Mouse (Mus musculus): Measurements from ENCODE around the gene Lyst. TPM values are rescaled to one million over a fixed set of nuclear protein-coding genes. Genes with fewer than 3 reads are reported as not detected.

Lyst gene
- polyA plus RNA-seq, 1 experiment from 2014 or later, result 4.9 TPM

DNA sequence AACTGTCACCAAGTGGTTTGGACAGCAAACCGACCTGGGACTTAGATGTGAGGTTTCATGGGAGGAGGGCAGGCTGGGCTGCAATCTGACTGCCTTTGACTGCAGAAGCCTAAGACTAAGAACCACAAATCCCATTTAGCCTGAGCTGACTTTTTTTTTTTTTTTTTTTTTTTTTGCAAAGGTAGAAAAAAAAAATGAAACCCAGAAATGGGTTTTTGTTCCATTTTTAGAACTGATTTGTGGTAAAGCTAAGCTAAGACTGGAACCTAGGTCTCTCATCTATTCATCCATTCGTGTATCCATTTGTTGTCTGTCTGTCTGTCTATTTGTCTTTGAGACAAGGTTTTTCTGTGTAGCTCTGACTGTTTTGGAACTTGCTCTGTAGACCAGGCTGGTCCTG lies 31.9 kb upstream of the Lyst start:
- H3K4me3 ChIP-seq, result no peak overlapping the region
- ATAC-seq (ENCODE audit: insufficient number of reproducible peaks, low FRiP score), result no peak

DNA sequence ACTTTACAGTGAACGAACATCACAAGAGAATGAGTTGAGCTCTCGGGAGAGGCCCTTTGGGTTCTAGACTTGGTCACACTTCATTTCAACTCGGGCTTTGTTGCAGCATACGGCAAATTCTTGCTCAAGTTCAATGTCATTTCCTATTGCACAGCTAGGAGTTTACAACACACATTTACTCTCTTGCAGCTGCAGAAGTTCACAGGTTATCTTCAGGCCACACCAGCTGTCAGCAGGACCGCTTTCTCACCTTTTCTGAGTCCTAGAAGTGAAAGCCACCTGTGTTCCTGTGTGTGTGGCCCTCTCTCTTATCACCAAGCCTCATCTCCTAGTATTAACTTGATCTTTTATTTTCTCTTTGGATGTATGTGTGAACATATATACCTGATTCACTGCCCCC lies 31.3 kb upstream of the Lyst start:
- Histone ChIP-seq H3K27me3 (replicated peaks) (no peaks in the 10 kb centered on the region), H3K27ac (ENCODE audit: poor library complexity, severe bottlenecking) (no peak overlapping the region), H3K9me3 (replicated peaks) (no peaks in the 10 kb centered on the region), H3K4me1 (replicated peaks) (0 out of 2 replicates have a peak, but pooled peaks cover 2% of the 10 kb centered on the region), H3K36me3 (no peaks in the 10 kb centered on the region), H3K4me2 (no peak overlapping the region), H3K4me3 (no peak overlapping the region), H3K9ac (no peak overlapping the region)
- no peak for ATAC-seq (ENCODE audit: insufficient number of reproducible peaks, low FRiP score)
- WGBS, result 60% methylated on average over 5 of the region's 5 CpGs

More for the DNA sequence above, 31.9 kb upstream of the Lyst start:
- H3K27me3 ChIP-seq (replicated peaks), result no peaks in the 10 kb centered on the region
- H3K36me3 ChIP-seq, result no peaks in the 10 kb centered on the region
- no peak overlapping the region for H3K27ac ChIP-seq (ENCODE audit: poor library complexity, severe bottlenecking)
- no peak overlapping the region for H3K9ac ChIP-seq
- no peaks in the 10 kb centered on the region for H3K9me3 ChIP-seq (replicated peaks)
- 64% methylated on average over 2 of the region's 2 CpGs for WGBS
- H3K4me1 ChIP-seq (replicated peaks), result 0 out of 2 replicates have a peak, but pooled peaks cover 2% of the 10 kb centered on the region
- H3K4me2 ChIP-seq, result no peak overlapping the region

DNA sequence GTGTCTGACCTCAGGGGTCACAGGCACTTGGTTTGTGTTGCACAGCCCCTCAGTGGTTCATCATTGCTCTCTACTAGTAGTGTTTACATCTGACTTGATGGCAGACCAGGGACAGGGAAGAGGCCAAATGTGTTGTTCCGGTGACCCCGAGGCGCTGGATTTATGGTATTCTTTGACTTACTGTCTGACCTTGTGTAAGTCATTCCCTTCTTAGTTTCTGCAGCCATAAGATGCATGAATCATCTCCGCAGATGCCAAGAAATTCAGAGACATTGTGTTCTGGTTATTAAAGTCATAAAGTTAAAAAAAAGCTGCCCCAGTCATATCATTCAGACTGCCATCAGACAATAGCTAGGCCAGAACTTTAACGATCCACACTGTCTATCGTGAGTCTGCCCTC lies 27.6 kb upstream of the Lyst start:
- WGBS, result 89% methylated on average over 6 of the region's 6 CpGs
- no peak for ATAC-seq (ENCODE audit: insufficient number of reproducible peaks, low FRiP score)
- Histone ChIP-seq H3K9me3 (replicated peaks) (no peaks in the 10 kb centered on the region), H3K9ac (no peak overlapping the region), H3K4me1 (replicated peaks) (0 out of 2 replicates have a peak, but pooled peaks cover 2% of the 10 kb centered on the region), H3K27ac (ENCODE audit: poor library complexity, severe bottlenecking) (no peak overlapping the region), H3K36me3 (no peaks in the 10 kb centered on the region), H3K27me3 (replicated peaks) (no peaks in the 10 kb centered on the region), H3K4me2 (no peak overlapping the region), H3K4me3 (no peak overlapping the region)

DNA sequence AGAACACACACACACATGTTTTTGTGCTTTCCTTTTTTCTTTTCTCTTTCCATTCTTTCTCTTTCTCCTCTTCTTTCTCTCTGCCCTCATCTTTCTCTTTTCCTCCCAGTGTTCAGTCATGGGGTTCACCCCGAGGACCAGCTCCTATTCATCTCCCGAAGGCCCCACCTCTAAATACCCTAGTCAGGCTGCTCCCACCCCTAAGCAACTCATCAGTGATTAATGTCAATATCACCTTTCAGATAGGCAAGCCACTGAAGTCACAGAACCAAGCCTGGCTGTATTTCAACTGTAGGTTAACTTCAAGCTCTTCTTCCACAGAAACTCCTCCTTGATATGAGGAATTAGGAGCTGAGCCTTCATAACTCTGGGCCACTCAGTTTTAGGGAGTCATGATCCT lies 26.1 kb upstream of the Lyst start:
- Histone ChIP-seq H3K9me3 (replicated peaks) (no peaks in the 10 kb centered on the region), H3K27ac (ENCODE audit: poor library complexity, severe bottlenecking) (no peak overlapping the region), H3K27me3 (replicated peaks) (no peaks in the 10 kb centered on the region), H3K4me2 (no peak overlapping the region), H3K36me3 (no peaks in the 10 kb centered on the region), H3K9ac (no peak overlapping the region), H3K4me1 (replicated peaks) (peaks cover 12% of the 10 kb centered on the region), H3K4me3 (no peak overlapping the region)
- WGBS, result 60% methylated on average over 2 of the region's 2 CpGs
- ATAC-seq (ENCODE audit: insufficient number of reproducible peaks, low FRiP score), result no peak

DNA sequence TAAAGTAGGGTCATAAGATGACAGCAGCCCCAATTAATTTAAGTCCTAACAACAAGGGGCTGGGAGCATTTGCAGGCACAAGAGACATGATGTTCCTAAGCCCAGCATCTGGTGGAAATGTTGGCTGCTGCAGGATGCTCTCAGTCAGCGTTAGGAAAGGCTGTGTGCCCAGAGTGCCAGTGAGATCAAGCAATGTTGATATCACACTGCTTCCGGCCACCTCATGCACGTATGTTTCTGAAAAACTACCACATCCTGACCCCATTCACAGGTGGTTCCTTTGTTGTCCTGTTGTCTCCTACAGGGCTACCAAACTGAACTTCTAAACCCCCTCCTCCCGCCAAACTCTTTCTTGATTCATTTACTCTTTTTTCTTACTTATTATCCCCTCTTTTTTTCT lies 25.7 kb upstream of the Lyst start:
- Histone ChIP-seq H3K36me3 (no peaks in the 10 kb centered on the region), H3K4me3 (no peak overlapping the region), H3K27me3 (replicated peaks) (no peaks in the 10 kb centered on the region), H3K27ac (ENCODE audit: poor library complexity, severe bottlenecking) (no peak overlapping the region), H3K4me2 (no peak overlapping the region), H3K9me3 (replicated peaks) (no peaks in the 10 kb centered on the region), H3K4me1 (replicated peaks) (peaks cover 17% of the 10 kb centered on the region), H3K9ac (no peak overlapping the region)
- 62% methylated on average over 4 of the region's 4 CpGs for WGBS
- no peak for ATAC-seq (ENCODE audit: insufficient number of reproducible peaks, low FRiP score)

DNA sequence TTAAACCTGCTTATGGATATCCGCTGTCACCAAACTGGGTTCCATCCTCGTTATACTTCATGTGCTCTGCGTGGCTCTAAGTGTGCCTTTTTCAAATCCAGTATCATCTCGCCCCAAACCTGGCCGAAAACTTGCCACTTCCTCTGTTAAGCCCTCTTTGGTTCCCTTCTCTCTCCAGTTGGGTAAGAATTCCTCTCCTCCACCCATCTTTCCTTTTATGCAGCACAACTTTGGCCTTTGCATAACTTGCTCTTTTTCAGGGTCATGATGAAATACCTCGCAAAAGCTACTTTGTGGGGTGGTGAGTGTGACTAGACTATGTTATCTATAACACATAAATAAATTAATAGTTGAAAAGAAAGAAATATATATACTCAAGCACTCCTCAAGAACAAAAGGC lies 22.6 kb upstream of the Lyst start:
- H3K27me3 ChIP-seq (replicated peaks), result no peaks in the 10 kb centered on the region
- peaks cover 20% of the 10 kb centered on the region for H3K4me1 ChIP-seq (replicated peaks)
- no peaks in the 10 kb centered on the region for H3K36me3 ChIP-seq
- ATAC-seq (ENCODE audit: insufficient number of reproducible peaks, low FRiP score), result no peak
- no peak overlapping the region for H3K4me2 ChIP-seq
- H3K9me3 ChIP-seq (replicated peaks), result no peaks in the 10 kb centered on the region
- no peak overlapping the region for H3K4me3 ChIP-seq
- H3K27ac ChIP-seq (ENCODE audit: poor library complexity, severe bottlenecking), result no peak overlapping the region
- 86% methylated on average over 6 of the region's 6 CpGs for WGBS
- H3K9ac ChIP-seq, result no peak overlapping the region

DNA sequence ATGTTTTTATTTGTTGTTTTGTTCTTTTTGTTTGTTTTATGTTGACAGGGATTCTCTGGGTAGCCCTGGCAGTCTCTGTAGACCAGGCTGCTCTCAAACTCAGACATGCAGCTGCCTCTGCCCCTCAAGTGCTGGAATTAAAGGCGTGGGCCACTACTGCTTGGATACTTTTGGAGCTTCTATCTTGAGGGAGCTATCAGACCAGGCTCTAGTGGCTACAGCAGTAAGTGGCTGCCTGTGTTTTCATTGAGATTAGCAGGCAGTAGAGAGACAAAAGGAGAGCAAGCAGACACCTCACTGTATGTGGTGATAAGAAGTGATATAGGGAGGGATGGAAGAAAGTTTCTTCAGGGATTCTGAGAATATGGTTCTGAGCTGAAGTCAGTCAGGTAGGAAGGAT lies 21.4 kb upstream of the Lyst start:
- ATAC-seq (ENCODE audit: insufficient number of reproducible peaks, low FRiP score), result peak; percentile 66; the same call in 1 of the 2 replicates
- H3K4me2 ChIP-seq, result no peak overlapping the region
- peaks cover 20% of the 10 kb centered on the region for H3K4me1 ChIP-seq (replicated peaks)
- no peaks in the 10 kb centered on the region for H3K36me3 ChIP-seq
- no peaks in the 10 kb centered on the region for H3K9me3 ChIP-seq (replicated peaks)
- H3K4me3 ChIP-seq, result no peak overlapping the region
- H3K27me3 ChIP-seq (replicated peaks), result no peaks in the 10 kb centered on the region
- peak overlapping the region; percentile 22; the same call in 1 of the 2 replicates for H3K27ac ChIP-seq (ENCODE audit: poor library complexity, severe bottlenecking)
- no peak overlapping the region for H3K9ac ChIP-seq
- WGBS, result 5% methylated on average over 1 of the region's 1 CpGs

DNA sequence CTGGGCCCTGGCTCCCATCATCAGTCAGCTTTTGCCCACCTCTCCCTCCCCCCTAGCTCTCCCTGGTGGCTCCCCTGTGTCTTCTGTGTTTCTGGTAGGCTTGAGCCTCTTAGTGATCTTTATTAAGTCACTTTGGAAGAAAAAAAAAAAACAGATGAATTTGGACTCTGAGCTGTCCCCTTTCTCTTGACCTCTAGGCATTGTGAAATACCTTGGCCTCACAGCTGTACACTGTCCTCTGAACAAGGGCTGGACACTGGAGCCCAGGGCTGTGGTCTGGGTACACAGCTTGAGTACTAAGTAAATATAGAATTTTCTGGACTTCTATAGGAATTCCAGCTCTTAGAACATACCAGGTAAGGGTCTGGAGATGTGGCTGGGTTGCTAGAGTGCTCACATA lies 20.6 kb upstream of the Lyst start:
- H3K4me3 ChIP-seq, result no peak overlapping the region
- no peaks in the 10 kb centered on the region for H3K36me3 ChIP-seq
- no peak overlapping the region for H3K4me2 ChIP-seq
- H3K27ac ChIP-seq (ENCODE audit: poor library complexity, severe bottlenecking), result no peak overlapping the region
- no peaks in the 10 kb centered on the region for H3K27me3 ChIP-seq (replicated peaks)
- ATAC-seq (ENCODE audit: insufficient number of reproducible peaks, low FRiP score), result no peak
- H3K9ac ChIP-seq, result no peak overlapping the region
- H3K4me1 ChIP-seq (replicated peaks), result peaks cover 20% of the 10 kb centered on the region
- no peaks in the 10 kb centered on the region for H3K9me3 ChIP-seq (replicated peaks)

DNA sequence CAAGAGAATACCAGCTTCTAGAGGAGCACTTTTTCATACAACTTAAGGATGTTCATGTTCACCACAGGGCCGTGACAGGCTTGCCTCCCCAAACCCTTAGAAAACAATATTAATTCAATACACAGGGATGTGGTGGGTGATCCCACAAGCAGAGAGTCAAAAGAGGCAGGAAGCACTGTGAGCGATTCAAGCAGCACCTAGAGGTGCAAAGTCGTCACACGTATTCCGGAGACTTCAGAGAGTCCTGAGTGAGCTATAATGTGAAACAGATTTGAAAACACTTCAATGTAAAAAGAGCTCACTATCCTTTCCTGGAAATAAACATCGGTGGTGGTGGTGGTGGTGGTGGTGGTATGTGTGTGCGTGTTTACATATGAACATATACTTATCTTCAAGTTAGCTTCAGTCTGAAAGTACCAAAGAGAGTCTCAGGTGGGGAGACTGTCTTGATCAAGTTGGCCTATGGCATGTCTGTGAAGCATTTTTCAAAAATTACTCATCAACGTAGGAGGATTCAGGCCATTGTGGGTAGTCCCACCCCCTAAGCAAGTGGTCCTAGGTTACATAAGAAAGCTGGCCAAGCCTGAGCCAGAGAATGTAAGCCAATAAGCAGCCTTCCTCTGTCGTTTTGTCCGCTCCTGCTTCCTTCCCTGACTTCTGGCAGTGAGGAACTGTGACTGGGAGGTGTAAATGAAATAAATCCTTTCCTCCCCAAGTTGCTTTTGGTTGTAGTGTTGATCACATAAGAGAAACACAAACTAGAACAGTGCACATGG lies 17.9 kb upstream of the Lyst start:
- Histone ChIP-seq H3K36me3 (no peaks in the 10 kb centered on the region), H3K9ac (no peak overlapping the region), H3K27ac (ENCODE audit: poor library complexity, severe bottlenecking) (no peak overlapping the region), H3K9me3 (replicated peaks) (no peaks in the 10 kb centered on the region), H3K4me1 (replicated peaks) (peaks cover 36% of the 10 kb centered on the region), H3K4me3 (no peak overlapping the region), H3K4me2 (no peak overlapping the region), H3K27me3 (replicated peaks) (no peaks in the 10 kb centered on the region)
- WGBS, result 76% methylated on average over 10 of the region's 10 CpGs
- ATAC-seq (ENCODE audit: insufficient number of reproducible peaks, low FRiP score), result no peak

DNA sequence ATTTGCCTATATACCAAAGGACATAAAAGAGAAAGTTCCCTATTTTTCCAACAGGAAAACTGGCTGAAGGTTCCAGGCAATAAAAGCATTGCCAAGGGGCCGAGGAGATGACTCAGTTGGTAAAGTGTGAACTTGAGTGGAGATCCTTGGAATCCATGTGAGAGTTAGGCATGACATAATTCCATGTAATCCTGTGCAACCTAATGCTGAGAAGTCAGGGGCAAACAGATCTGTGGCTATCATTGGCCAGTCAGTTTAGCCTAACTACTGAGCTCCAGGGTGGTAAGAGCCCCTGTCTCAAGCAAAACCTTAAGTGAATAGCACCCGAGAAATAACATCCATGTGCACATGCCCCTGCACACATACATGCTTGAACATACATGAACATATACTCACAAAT lies 17.3 kb upstream of the Lyst start:
- ATAC-seq (ENCODE audit: insufficient number of reproducible peaks, low FRiP score), result no peak
- Histone ChIP-seq H3K27me3 (replicated peaks) (no peaks in the 10 kb centered on the region), H3K36me3 (no peaks in the 10 kb centered on the region), H3K4me2 (no peak overlapping the region), H3K9me3 (replicated peaks) (no peaks in the 10 kb centered on the region), H3K9ac (no peak overlapping the region), H3K4me3 (no peak overlapping the region), H3K4me1 (replicated peaks) (peaks cover 36% of the 10 kb centered on the region), H3K27ac (ENCODE audit: poor library complexity, severe bottlenecking) (no peak overlapping the region)
- 82% methylated on average over 2 of the region's 2 CpGs for WGBS

DNA sequence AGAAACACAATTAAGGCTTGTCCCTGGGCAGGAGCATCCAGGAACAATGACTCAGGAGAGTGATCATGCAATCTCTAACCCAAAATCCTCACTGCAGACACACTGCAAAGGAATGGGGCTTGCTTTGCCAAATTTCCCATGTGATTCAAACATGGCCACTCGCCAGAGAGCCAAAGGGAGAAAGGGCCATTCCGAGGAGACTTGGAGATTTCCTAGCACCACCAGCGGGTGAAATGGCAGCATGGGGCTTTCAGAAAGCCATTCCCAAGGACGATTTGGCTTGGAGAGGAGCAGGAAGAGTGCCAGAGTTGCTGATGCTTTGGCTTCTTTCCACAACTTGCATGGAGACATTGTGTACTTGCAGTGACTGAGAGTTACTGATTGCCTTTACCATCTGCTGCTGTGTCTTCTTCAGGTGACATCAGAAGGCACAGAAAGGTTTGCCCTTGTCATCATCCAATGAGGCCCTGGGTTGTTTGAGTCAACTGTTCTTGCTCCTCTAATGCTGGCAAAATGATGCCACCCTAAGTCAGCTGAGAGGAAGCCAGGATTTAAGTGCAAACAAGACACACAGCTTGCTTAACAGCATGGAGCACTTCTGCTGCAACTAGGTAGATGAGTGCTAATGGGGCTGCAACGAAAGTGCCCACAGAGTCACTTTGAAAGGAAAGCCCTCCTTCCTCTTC lies 16.5 kb upstream of the Lyst start:
- no peak for ATAC-seq (ENCODE audit: insufficient number of reproducible peaks, low FRiP score)
- Histone ChIP-seq H3K4me1 (replicated peaks) (peaks cover 28% of the 10 kb centered on the region), H3K4me2 (no peak overlapping the region), H3K36me3 (no peaks in the 10 kb centered on the region), H3K4me3 (no peak overlapping the region), H3K9me3 (replicated peaks) (no peaks in the 10 kb centered on the region; the same call in 1 of the 2 replicates), H3K27ac (ENCODE audit: poor library complexity, severe bottlenecking) (no peak overlapping the region), H3K27me3 (replicated peaks) (no peaks in the 10 kb centered on the region), H3K9ac (no peak overlapping the region)
- WGBS, result 56% methylated on average over 5 of the region's 5 CpGs
